Mouse (Mus musculus): ENCODE measurements around the gene Oit1.

The Oit1 gene

GRCm38 (mm10) chr14:8300281-8300680 is 78.3 kb downstream of the Oit1 start:
- DNase-seq (ENCODE audit: low spot score): peak; percentile 79

Measured in retina, embryonic 14.5 days (tissue).